Mouse (Mus musculus) neutrophil, adult 65 days (primary cell): ENCODE data around the gene Mrps5. TPM values are rescaled to one million over a fixed set of nuclear protein-coding genes. Genes with fewer than 3 reads are reported as not detected.

ENCODE experiments used
- total RNA-seq: library from RNA; stranded (reverse); gene quantifications from 2 replicates; pipeline ENCODE4 v1.2.4, GENCODE M21; 2023

Gene Mrps5
- 22.6 and 37.4 TPM in 2 replicates for total RNA-seq

GRCm38 (mm10) chr2:127586694-127587513 lies at the start of gene Mrps5, which contains the start of gene Zfp661:
Gene Mrps5 (plus strand): TSS chr2:127587222.
Gene Zfp661 (minus strand): TSS chr2:127587094.

GRCm38 (mm10) chr2:127541185-127541584 lies 45.8 kb upstream of the Mrps5 start, which contains the start of gene Prom2:
Gene Prom2 (minus strand): TSS chr2:127541467.

GRCm38 (mm10) chr2:127656086-127656720 lies 69.2 kb downstream of the Mrps5 start, which contains the start of gene Mal:
Gene Mal (minus strand): TSS chr2:127656695.

Other genes starting within 250 kb of the Mrps5 start
- not detected in 2 replicates for gene Astl, start 248.6 kb upstream of the Mrps5 start, total RNA-seq
- not detected in 2 replicates for gene Adra2b, start 224.0 kb upstream of the Mrps5 start, total RNA-seq
- gene Gpat2, start 162.0 kb upstream of the Mrps5 start, total RNA-seq, result not detected in 2 replicates
- 5.1 and 5.6 TPM in 2 replicates for gene Fahd2a, start 142.7 kb upstream of the Mrps5 start, total RNA-seq
- gene Kcnip3, start 65.1 kb upstream of the Mrps5 start, total RNA-seq, result 0.52 and 1.8 TPM in 2 replicates
- not detected in 2 replicates for gene Prom2, start 45.8 kb upstream of the Mrps5 start, total RNA-seq
- gene Zfp661, start 128 bp upstream of the Mrps5 start, total RNA-seq, result 0.54 and 0.63 TPM in 2 replicates
- gene Mal, start 69.5 kb downstream of the Mrps5 start, total RNA-seq, result not detected in 2 replicates
- gene Mall, start 142.7 kb downstream of the Mrps5 start, total RNA-seq, result not detected in 2 replicates
- gene Nphp1, start 201.7 kb downstream of the Mrps5 start, total RNA-seq, result 0.45 and 1.4 TPM in 2 replicates
- gene Mtln, start 205.3 kb downstream of the Mrps5 start, total RNA-seq, result 1.9 and 2.6 TPM in 2 replicates
- 19.0 and 21.7 TPM in 2 replicates for gene Bub1, start 244.6 kb downstream of the Mrps5 start, total RNA-seq